In genomic region chrX:151343761-151344500, GRCm38 (mm10) we compare ENCODE assay signal across 8 mouse cellular contexts. TPM values are rescaled to one million over a fixed set of nuclear protein-coding genes. Genes with fewer than 3 reads are reported as not detected.
DNase-seq lines count a peak whose midpoint lies in the region; ATAC-seq and TF ChIP-seq lines count a peak whose summit lies in the region.

Gene Fam120c (plus strand): TSS chrX:151344175.

- H3K9me3 ChIP-seq in hindbrain, postnatal 0 days (ENCODE audit: low read length): no peaks in the 10 kb centered on the region

- H3K36me3 ChIP-seq in hindbrain, postnatal 0 days (ENCODE audit: insufficient read depth, low read length): no peaks in the 10 kb centered on the region

- no peak for TF ChIP-seq CTCF in gastrocnemius, adult 2 months (IDR thresholded peaks at IDR 0.05)
- no peak for TF ChIP-seq CTCF in hindbrain, postnatal 0 days (IDR thresholded peaks at IDR 0.05; ENCODE audit: low read depth)

- ATAC-seq in activated CD4-positive, CD25-positive, alpha-beta regulatory T cell, adult 4 months: peak; percentile 72
- peak; percentile 86 for ATAC-seq in common myeloid progenitor, adult 5-6 weeks (replicated peaks; ENCODE audit: low read depth, poor library complexity, severe bottlenecking)
- ATAC-seq in hindbrain, postnatal 0 days: peak; percentile 96

- H3K4me3 ChIP-seq in gastrocnemius, adult 2 months: peak within 1 kb of the TSS; percentile 81
- peak within 1 kb of the TSS; percentile 62 for H3K4me3 ChIP-seq in hindbrain, postnatal 0 days (ENCODE audit: low read length)

- H3K27me3 ChIP-seq in hindbrain, postnatal 0 days (ENCODE audit: insufficient read depth, low read length): no peaks in the 10 kb centered on the region

- H3K27ac ChIP-seq in gastrocnemius, adult 2 months: peak within 1 kb of the TSS; percentile 93
- peak within 1 kb of the TSS; percentile 83 for H3K27ac ChIP-seq in hindbrain, postnatal 0 days

- intact Hi-C loops in gastrocnemius, adult 2 months (cut with DNase I): loop anchor here (5.0 to 10.0 kb wide), 3 partner anchors 171 to 327 kb away; partner anchors contain the start of gene Gnl3l

- 24% methylated on average over 49 of the region's 56 CpGs for WGBS in hindbrain, postnatal 0 days

- peak; percentile 91 for DNase-seq in gastrocnemius, adult 2 months
- DNase-seq in hindbrain, postnatal 0 days (ENCODE audit: low spot score): peak; percentile 90
- DNase-seq in left cerebral cortex, adult 18-20 months (ENCODE audit: low spot score in 2 of 2): peak; percentile 78 to 84
- DNase-seq in lung, postnatal 4 days: peak; percentile 88 to 90
- DNase-seq in retina, postnatal 7 days (ENCODE audit: low read depth, low spot score): peak; percentile 77
- peak; percentile 60 to 73 for DNase-seq in urinary bladder, adult 18-20 months (ENCODE audit: low spot score in 2 of 2)

- no peaks in the 10 kb centered on the region for H3K4me1 ChIP-seq in hindbrain, postnatal 0 days (ENCODE audit: insufficient read depth, low read length)

- H3K4me2 ChIP-seq in hindbrain, postnatal 0 days (ENCODE audit: low read depth, low read length): peak within 1 kb of the TSS; percentile 60

- H3K9ac ChIP-seq in hindbrain, postnatal 0 days (replicated peaks; ENCODE audit: low read length): peak within 1 kb of the TSS; percentile 67

RNA-seq across cellular contexts. Expression of gene Fam120c, which starts in this region (rescaled TPM):
- 1 to 10 TPM; 1.6 to 1.7 TPM for polyA plus RNA-seq in activated CD4-positive, CD25-positive, alpha-beta regulatory T cell, adult 4 months (2017; shearing (Covaris generic))
- 7.8 and 9.2 TPM in 2 replicates for total RNA-seq in common myeloid progenitor, adult 5-6 weeks (2017)
- total RNA-seq in gastrocnemius, adult 2 months (2021): 10 to 100 TPM; 10.9 to 12.0 TPM
- total RNA-seq in hindbrain, postnatal 0 days (2014; rRNA removed): 18.6 and 18.9 TPM in 2 replicates
- 7.1 and 7.7 TPM in 2 replicates for polyA plus RNA-seq in hindbrain, postnatal 0 days (2015; fragmentation: Nextera tagmentation; extraction: Ambion mirVana)
- total RNA-seq in left cerebral cortex, adult 18-20 months (2021): 10 to 100 TPM; 42.5 to 44.1 TPM

Comparison
In these comparisons a context has a peak if more than half of its experiments do, and no peak if none do; other contexts are left out.
1. Peak in every context shown above with its lines: DNase-seq, ATAC-seq, H3K4me3 ChIP-seq and H3K27ac ChIP-seq.